Mouse (Mus musculus): Measurements from ENCODE around the gene Sept3. TPM values are rescaled to one million over a fixed set of nuclear protein-coding genes. Genes with fewer than 3 reads are reported as not detected.

Sept3 gene
- total and polyA plus RNA-seq, 2 experiments from 2014 or later: 1.5 to 4.4 TPM

- no peaks in the 10 kb centered on the region for H3K4me1 ChIP-seq (ENCODE audit: control insufficient read depth, insufficient read depth)
- H3K4me3 ChIP-seq (ENCODE audit: low read depth, low read length): no peak overlapping the region
- H3K27ac ChIP-seq (ENCODE audit: low read depth): no peak overlapping the region
- WGBS: 79% methylated on average over 9 of the region's 9 CpGs
- H3K36me3 ChIP-seq (replicated peaks; ENCODE audit: control insufficient read depth, insufficient read depth, low read length): no peaks in the 10 kb centered on the region
- H3K27me3 ChIP-seq (ENCODE audit: control insufficient read depth, insufficient read depth, low read length): peaks cover 14% of the 10 kb centered on the region
- H3K9me3 ChIP-seq (replicated peaks; ENCODE audit: control insufficient read depth, low read length): no peaks in the 10 kb centered on the region
- DNase-seq (ENCODE audit: low spot score): no peak
- TF ChIP-seq CTCF (IDR thresholded peaks at IDR 0.05; ENCODE audit: low read depth) (no peak), EP300 (IDR thresholded peaks at IDR 0.05; ENCODE audit: low read depth) (no peak)
- H3K9ac ChIP-seq (replicated peaks; ENCODE audit: low read depth, low read length): no peak overlapping the region
- no peak for ATAC-seq (ENCODE audit: insufficient read depth, low read depth)
- no peak overlapping the region for H3K4me2 ChIP-seq (ENCODE audit: low read depth, low read length)
These were observed 5.9 kb upstream of the Sept3 start for GRCm38 (mm10) chr15:82268783-82269182.

- Histone ChIP-seq H3K27ac (ENCODE audit: low read depth) (no peak overlapping the region), H3K9me3 (replicated peaks; ENCODE audit: control insufficient read depth, low read length) (no peaks in the 10 kb centered on the region), H3K4me2 (ENCODE audit: low read depth, low read length) (no peak overlapping the region), H3K4me1 (ENCODE audit: control insufficient read depth, insufficient read depth) (peaks cover 10% of the 10 kb centered on the region), H3K9ac (replicated peaks; ENCODE audit: low read depth, low read length) (no peak overlapping the region), H3K27me3 (ENCODE audit: control insufficient read depth, insufficient read depth, low read length) (peaks cover 38% of the 10 kb centered on the region), H3K4me3 (ENCODE audit: low read depth, low read length) (no peak overlapping the region), H3K36me3 (replicated peaks; ENCODE audit: control insufficient read depth, insufficient read depth, low read length) (no peaks in the 10 kb centered on the region)
- ATAC-seq (ENCODE audit: insufficient read depth, low read depth) (peak; percentile 61; the same call in 1 of the 2 replicates), DNase-seq (ENCODE audit: low spot score) (peak; percentile 80)
- 4% methylated on average over 5 of the region's 5 CpGs for WGBS
- TF ChIP-seq EP300 (IDR thresholded peaks at IDR 0.05; ENCODE audit: low read depth) (no peak), CTCF (IDR thresholded peaks at IDR 0.05; ENCODE audit: low read depth) (peak; percentile 93)
These were observed 3.5 kb upstream of the Sept3 start for GRCm38 (mm10) chr15:82271201-82271600.

GRCm38 (mm10) chr15:82272295-82272694 is 2.4 kb upstream of the Sept3 start:
- Histone ChIP-seq H3K4me2 (ENCODE audit: low read depth, low read length) (no peak overlapping the region), H3K9me3 (replicated peaks; ENCODE audit: control insufficient read depth, low read length) (no peaks in the 10 kb centered on the region), H3K9ac (replicated peaks; ENCODE audit: low read depth, low read length) (no peak overlapping the region), H3K4me3 (ENCODE audit: low read depth, low read length) (no peak overlapping the region), H3K4me1 (ENCODE audit: control insufficient read depth, insufficient read depth) (peaks cover 10% of the 10 kb centered on the region), H3K27ac (ENCODE audit: low read depth) (no peak overlapping the region), H3K27me3 (ENCODE audit: control insufficient read depth, insufficient read depth, low read length) (peaks cover 46% of the 10 kb centered on the region), H3K36me3 (replicated peaks; ENCODE audit: control insufficient read depth, insufficient read depth, low read length) (no peaks in the 10 kb centered on the region)
- ATAC-seq (ENCODE audit: insufficient read depth, low read depth) (no peak), DNase-seq (ENCODE audit: low spot score) (no peak)
- 80% methylated on average over 6 of the region's 6 CpGs for WGBS
- TF ChIP-seq CTCF (IDR thresholded peaks at IDR 0.05; ENCODE audit: low read depth) (no peak), EP300 (IDR thresholded peaks at IDR 0.05; ENCODE audit: low read depth) (no peak)

- Histone ChIP-seq H3K4me1 (ENCODE audit: control insufficient read depth, insufficient read depth) (peaks cover 12% of the 10 kb centered on the region), H3K27me3 (ENCODE audit: control insufficient read depth, insufficient read depth, low read length) (peaks cover 46% of the 10 kb centered on the region), H3K9ac (replicated peaks; ENCODE audit: low read depth, low read length) (no peak overlapping the region; the same call in 1 of the 2 replicates), H3K36me3 (replicated peaks; ENCODE audit: control insufficient read depth, insufficient read depth, low read length) (no peaks in the 10 kb centered on the region), H3K9me3 (replicated peaks; ENCODE audit: control insufficient read depth, low read length) (no peaks in the 10 kb centered on the region), H3K4me2 (ENCODE audit: low read depth, low read length) (peak overlapping the region; percentile 85), H3K4me3 (ENCODE audit: low read depth, low read length) (peak overlapping the region; percentile 47), H3K27ac (ENCODE audit: low read depth) (no peak overlapping the region)
- TF ChIP-seq EP300 (IDR thresholded peaks at IDR 0.05; ENCODE audit: low read depth): no peak
- no peak for TF ChIP-seq CTCF (IDR thresholded peaks at IDR 0.05; ENCODE audit: low read depth)
- WGBS: under 1% methylated on average over 66 of the region's 86 CpGs
- DNase-seq (ENCODE audit: low spot score): no peak
- ATAC-seq (ENCODE audit: insufficient read depth, low read depth): peak; percentile 43; the same call in 1 of the 2 replicates
These were observed 521 bp downstream of the Sept3 start for GRCm38 (mm10) chr15:82274927-82275901.

GRCm38 (mm10) chr15:82277591-82277990 is 2.9 kb downstream of the Sept3 start:
- DNase-seq (ENCODE audit: low spot score): no peak
- H3K9me3 ChIP-seq (replicated peaks; ENCODE audit: control insufficient read depth, low read length): no peaks in the 10 kb centered on the region
- WGBS: 64% methylated on average over 5 of the region's 5 CpGs
- H3K27me3 ChIP-seq (ENCODE audit: control insufficient read depth, insufficient read depth, low read length): peaks cover 34% of the 10 kb centered on the region
- no peak overlapping the region for H3K4me3 ChIP-seq (ENCODE audit: low read depth, low read length)
- no peak overlapping the region for H3K27ac ChIP-seq (ENCODE audit: low read depth)
- H3K9ac ChIP-seq (replicated peaks; ENCODE audit: low read depth, low read length): no peak overlapping the region
- no peak overlapping the region for H3K4me2 ChIP-seq (ENCODE audit: low read depth, low read length)
- ATAC-seq (ENCODE audit: insufficient read depth, low read depth): no peak
- no peaks in the 10 kb centered on the region for H3K36me3 ChIP-seq (replicated peaks; ENCODE audit: control insufficient read depth, insufficient read depth, low read length)
- TF ChIP-seq CTCF (IDR thresholded peaks at IDR 0.05; ENCODE audit: low read depth) (no peak), EP300 (IDR thresholded peaks at IDR 0.05; ENCODE audit: low read depth) (no peak)
- peaks cover 21% of the 10 kb centered on the region for H3K4me1 ChIP-seq (ENCODE audit: control insufficient read depth, insufficient read depth)
